Mouse (Mus musculus): ENCODE results near the gene Mical1. TPM values are rescaled to one million over a fixed set of nuclear protein-coding genes. Genes with fewer than 3 reads are reported as not detected.

Mical1 gene
- total RNA-seq (2014; rRNA removed; ENCODE audit: low replicate concordance), result 33.1 and 60.4 TPM in 2 replicates
- polyA plus RNA-seq (2015; fragmentation: Nextera tagmentation; extraction: Ambion mirVana), result 33.0 and 36.1 TPM in 2 replicates

GRCm38 (mm10) chr10:41476171-41477017 lies at the start of gene Mical1:
Gene Mical1, plus strand, starts transcription at chr10:41476314.
- Histone ChIP-seq H3K27ac (ENCODE audit: low read depth) (peak within 1 kb of the TSS; percentile 85), H3K4me2 (ENCODE audit: low read depth, low read length) (peak within 1 kb of the TSS; percentile 94), H3K36me3 (replicated peaks; ENCODE audit: control insufficient read depth, insufficient read depth, low read length) (peaks cover 24% of the 10 kb centered on the region), H3K9me3 (replicated peaks; ENCODE audit: control insufficient read depth, low read length) (no peaks in the 10 kb centered on the region), H3K27me3 (ENCODE audit: control insufficient read depth, insufficient read depth, low read length) (no peaks in the 10 kb centered on the region), H3K4me1 (ENCODE audit: control insufficient read depth, insufficient read depth) (peaks cover 31% of the 10 kb centered on the region), H3K4me3 (ENCODE audit: low read depth, low read length) (peak within 1 kb of the TSS; percentile 69), H3K9ac (replicated peaks; ENCODE audit: low read depth, low read length) (peak within 1 kb of the TSS; percentile 81)
- ATAC-seq (ENCODE audit: insufficient read depth, low read depth) (peak; percentile 61), DNase-seq (ENCODE audit: low spot score) (peak; percentile 74)
- under 1% methylated on average over 35 of the region's 35 CpGs for WGBS
- TF ChIP-seq EP300 (IDR thresholded peaks at IDR 0.05; ENCODE audit: low read depth) (no peak), CTCF (IDR thresholded peaks at IDR 0.05; ENCODE audit: low read depth) (no peak)

GRCm38 (mm10) chr10:41426368-41426767 lies 49.7 kb upstream of the Mical1 start:
- no peak overlapping the region for H3K4me3 ChIP-seq (ENCODE audit: low read depth, low read length)
- TF ChIP-seq CTCF (IDR thresholded peaks at IDR 0.05; ENCODE audit: low read depth) (no peak), EP300 (IDR thresholded peaks at IDR 0.05; ENCODE audit: low read depth) (no peak)
- H3K9ac ChIP-seq (replicated peaks; ENCODE audit: low read depth, low read length), result no peak overlapping the region
- ATAC-seq (ENCODE audit: insufficient read depth, low read depth) (no peak), DNase-seq (ENCODE audit: low spot score) (no peak)
- H3K36me3 ChIP-seq (replicated peaks; ENCODE audit: control insufficient read depth, insufficient read depth, low read length), result no peaks in the 10 kb centered on the region
- 59% methylated on average over 6 of the region's 6 CpGs for WGBS
- no peaks in the 10 kb centered on the region for H3K9me3 ChIP-seq (replicated peaks; ENCODE audit: control insufficient read depth, low read length)
- no peak overlapping the region for H3K27ac ChIP-seq (ENCODE audit: low read depth)
- H3K4me2 ChIP-seq (ENCODE audit: low read depth, low read length), result no peak overlapping the region
- H3K27me3 ChIP-seq (ENCODE audit: control insufficient read depth, insufficient read depth, low read length), result 0 out of 2 replicates have a peak, but pooled peaks cover 3% of the 10 kb centered on the region
- H3K4me1 ChIP-seq (ENCODE audit: control insufficient read depth, insufficient read depth), result no peaks in the 10 kb centered on the region

- no peak for TF ChIP-seq EP300 (IDR thresholded peaks at IDR 0.05; ENCODE audit: low read depth)
- TF ChIP-seq CTCF (IDR thresholded peaks at IDR 0.05; ENCODE audit: low read depth), result peak; percentile 61
- Histone ChIP-seq H3K4me1 (ENCODE audit: control insufficient read depth, insufficient read depth) (no peaks in the 10 kb centered on the region), H3K27ac (ENCODE audit: low read depth) (no peak overlapping the region), H3K36me3 (replicated peaks; ENCODE audit: control insufficient read depth, insufficient read depth, low read length) (no peaks in the 10 kb centered on the region), H3K9me3 (replicated peaks; ENCODE audit: control insufficient read depth, low read length) (no peaks in the 10 kb centered on the region), H3K4me2 (ENCODE audit: low read depth, low read length) (no peak overlapping the region), H3K27me3 (ENCODE audit: control insufficient read depth, insufficient read depth, low read length) (no peaks in the 10 kb centered on the region), H3K4me3 (ENCODE audit: low read depth, low read length) (no peak overlapping the region), H3K9ac (replicated peaks; ENCODE audit: low read depth, low read length) (no peak overlapping the region)
- DNase-seq (ENCODE audit: low spot score) (peak; percentile 42), ATAC-seq (ENCODE audit: insufficient read depth, low read depth) (peak; percentile 67; the same call in 1 of the 2 replicates)
- 28% methylated on average over 4 of the region's 4 CpGs for WGBS
Observed at GRCm38 (mm10) chr10:41434624-41435023, 41.5 kb upstream of the Mical1 start.

- Histone ChIP-seq H3K4me3 (ENCODE audit: low read depth, low read length) (no peak overlapping the region), H3K9me3 (replicated peaks; ENCODE audit: control insufficient read depth, low read length) (no peaks in the 10 kb centered on the region), H3K4me1 (ENCODE audit: control insufficient read depth, insufficient read depth) (no peaks in the 10 kb centered on the region), H3K4me2 (ENCODE audit: low read depth, low read length) (no peak overlapping the region), H3K9ac (replicated peaks; ENCODE audit: low read depth, low read length) (no peak overlapping the region), H3K36me3 (replicated peaks; ENCODE audit: control insufficient read depth, insufficient read depth, low read length) (no peaks in the 10 kb centered on the region), H3K27me3 (ENCODE audit: control insufficient read depth, insufficient read depth, low read length) (no peaks in the 10 kb centered on the region), H3K27ac (ENCODE audit: low read depth) (no peak overlapping the region)
- DNase-seq (ENCODE audit: low spot score), result no peak
- peak; percentile 72 for ATAC-seq (ENCODE audit: insufficient read depth, low read depth)
- WGBS, result 10% methylated on average over 3 of the region's 3 CpGs
- TF ChIP-seq CTCF (IDR thresholded peaks at IDR 0.05; ENCODE audit: low read depth) (no peak), EP300 (IDR thresholded peaks at IDR 0.05; ENCODE audit: low read depth) (no peak)
Observed at GRCm38 (mm10) chr10:41435141-41435540, 41.0 kb upstream of the Mical1 start.

GRCm38 (mm10) chr10:41448216-41448615 lies 27.9 kb upstream of the Mical1 start:
- H3K27me3 ChIP-seq (ENCODE audit: control insufficient read depth, insufficient read depth, low read length), result no peaks in the 10 kb centered on the region
- H3K4me2 ChIP-seq (ENCODE audit: low read depth, low read length), result no peak overlapping the region
- DNase-seq (ENCODE audit: low spot score) (no peak), ATAC-seq (ENCODE audit: insufficient read depth, low read depth) (no peak)
- TF ChIP-seq CTCF (IDR thresholded peaks at IDR 0.05; ENCODE audit: low read depth), result no peak
- no peak for TF ChIP-seq EP300 (IDR thresholded peaks at IDR 0.05; ENCODE audit: low read depth)
- H3K4me3 ChIP-seq (ENCODE audit: low read depth, low read length), result no peak overlapping the region
- no peak overlapping the region for H3K27ac ChIP-seq (ENCODE audit: low read depth)
- no peaks in the 10 kb centered on the region for H3K9me3 ChIP-seq (replicated peaks; ENCODE audit: control insufficient read depth, low read length)
- no peak overlapping the region for H3K9ac ChIP-seq (replicated peaks; ENCODE audit: low read depth, low read length)
- peaks cover 3% of the 10 kb centered on the region; the same call in 1 of the 2 replicates for H3K4me1 ChIP-seq (ENCODE audit: control insufficient read depth, insufficient read depth)
- 0 out of 2 replicates have a peak, but pooled peaks cover 4% of the 10 kb centered on the region for H3K36me3 ChIP-seq (replicated peaks; ENCODE audit: control insufficient read depth, insufficient read depth, low read length)
- WGBS, result 65% methylated on average over 1 of the region's 1 CpGs

Data from heart, postnatal 0 days (tissue).